Mouse (Mus musculus): ENCODE data around the gene Zhx3.

Gene Zhx3

GRCm38 (mm10) chr2:160800967-160801366, 71.8 kb downstream of the Zhx3 start:
- DNase-seq: no peak

GRCm38 (mm10) chr2:160798206-160798605, 74.6 kb downstream of the Zhx3 start:
- DNase-seq: no peak

DNA sequence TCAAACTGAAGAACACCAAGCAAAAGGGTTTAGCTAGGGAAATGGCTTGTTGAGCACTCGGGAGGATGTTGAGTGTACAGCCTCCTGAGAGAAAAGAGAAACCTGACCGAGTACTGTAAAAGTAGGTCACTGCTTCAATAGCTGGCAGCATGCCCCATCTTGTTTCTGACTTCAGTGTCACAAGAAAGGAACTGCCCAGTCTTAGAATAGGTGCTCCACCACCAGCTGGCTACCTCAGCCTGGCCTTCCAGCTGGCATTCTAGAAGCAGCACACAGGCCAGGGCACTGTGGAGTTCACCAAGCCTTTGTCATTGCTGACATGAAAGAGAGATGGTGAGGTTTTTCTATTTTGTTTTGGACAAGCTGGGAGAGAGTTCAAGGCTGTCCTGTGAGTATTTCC, 75.8 kb downstream of the Zhx3 start:
- DNase-seq: peak; percentile 85

DNA sequence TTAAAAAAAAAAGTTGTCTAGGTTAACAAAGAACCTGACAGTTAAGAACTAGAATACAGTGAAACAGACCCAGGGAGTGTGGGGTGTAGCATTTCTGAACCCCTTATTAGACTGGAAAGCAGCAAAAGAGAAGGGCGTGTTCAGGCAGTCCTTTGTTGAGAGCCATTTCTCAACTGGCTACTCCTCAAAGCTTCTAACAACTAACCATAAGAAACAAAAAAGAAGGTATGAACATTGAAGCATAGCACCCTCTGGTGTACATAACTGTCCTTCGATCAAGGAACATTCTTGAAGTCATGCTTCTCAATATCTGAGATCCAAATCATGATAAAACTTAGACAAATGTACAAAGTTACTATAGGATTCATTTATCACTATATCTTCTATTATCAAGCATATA, 79.7 kb downstream of the Zhx3 start:
- no peak for DNase-seq

DNA sequence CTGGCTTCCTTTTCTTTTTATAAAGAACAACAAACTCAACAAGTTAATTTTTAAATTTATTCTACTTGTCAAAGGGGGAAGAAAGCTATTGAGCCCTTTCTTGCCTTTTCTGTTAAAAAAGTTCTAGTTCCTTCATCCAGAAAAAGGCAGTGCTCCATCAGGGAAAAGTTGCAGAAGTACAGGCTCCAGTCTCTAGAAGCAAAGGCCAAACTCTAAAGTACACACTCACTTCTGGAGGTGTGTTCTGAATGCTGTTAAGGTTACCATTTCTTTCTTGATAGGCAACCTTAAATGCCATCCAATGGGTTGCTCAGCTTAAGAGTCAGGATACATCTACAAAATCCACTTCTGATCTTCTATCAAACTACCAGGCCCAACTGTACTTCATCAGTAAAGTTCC, 83.1 kb downstream of the Zhx3 start:
- DNase-seq: no peak

- DNase-seq: no peak
These were observed 83.8 kb downstream of the Zhx3 start for GRCm38 (mm10) chr2:160789046-160789445.

DNA sequence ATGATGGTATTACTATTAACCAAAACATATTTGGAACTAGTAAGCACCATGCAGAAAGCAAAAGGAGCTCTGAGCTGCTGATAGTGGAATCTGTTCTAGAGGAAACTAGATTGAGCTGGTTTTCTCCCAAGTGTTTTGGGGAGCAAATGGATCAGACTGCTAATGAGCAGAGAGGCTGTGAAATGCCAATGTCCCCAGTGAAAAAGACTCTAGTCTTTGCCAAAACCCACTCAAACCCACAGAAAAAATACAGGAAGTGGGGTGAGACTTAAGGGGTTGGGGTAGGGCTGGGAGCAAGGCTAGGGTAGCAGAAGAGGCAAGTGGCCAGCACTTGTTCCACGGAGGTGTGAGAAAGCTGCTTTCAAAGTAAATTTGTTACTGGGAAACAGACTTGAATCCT, 86.5 kb downstream of the Zhx3 start:
- DNase-seq: no peak

- DNase-seq: no peak
These were observed 92.0 kb downstream of the Zhx3 start for GRCm38 (mm10) chr2:160780834-160781219.

GRCm38 (mm10) chr2:160780154-160780833, 92.5 kb downstream of the Zhx3 start:
- DNase-seq: no peak

DNA sequence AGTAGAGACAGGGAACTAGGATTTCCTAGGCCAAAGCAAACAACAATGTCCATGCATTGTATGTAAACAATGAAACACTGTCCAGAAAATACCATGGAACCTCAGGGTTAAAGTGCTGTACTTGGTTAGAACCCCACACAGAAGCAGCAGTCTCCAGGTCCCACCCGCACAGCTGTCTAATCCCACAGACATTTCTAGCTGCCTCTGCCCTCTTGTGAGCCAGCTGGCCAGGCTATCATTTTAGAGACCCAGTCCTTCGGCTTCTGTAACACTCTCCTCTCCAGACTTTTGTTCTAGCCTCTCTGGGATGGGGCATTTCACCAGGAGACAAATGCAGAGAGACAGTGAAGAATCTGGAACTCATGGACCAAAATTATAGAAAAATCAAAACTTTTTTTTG, 94.8 kb downstream of the Zhx3 start:
- no peak for DNase-seq

DNA sequence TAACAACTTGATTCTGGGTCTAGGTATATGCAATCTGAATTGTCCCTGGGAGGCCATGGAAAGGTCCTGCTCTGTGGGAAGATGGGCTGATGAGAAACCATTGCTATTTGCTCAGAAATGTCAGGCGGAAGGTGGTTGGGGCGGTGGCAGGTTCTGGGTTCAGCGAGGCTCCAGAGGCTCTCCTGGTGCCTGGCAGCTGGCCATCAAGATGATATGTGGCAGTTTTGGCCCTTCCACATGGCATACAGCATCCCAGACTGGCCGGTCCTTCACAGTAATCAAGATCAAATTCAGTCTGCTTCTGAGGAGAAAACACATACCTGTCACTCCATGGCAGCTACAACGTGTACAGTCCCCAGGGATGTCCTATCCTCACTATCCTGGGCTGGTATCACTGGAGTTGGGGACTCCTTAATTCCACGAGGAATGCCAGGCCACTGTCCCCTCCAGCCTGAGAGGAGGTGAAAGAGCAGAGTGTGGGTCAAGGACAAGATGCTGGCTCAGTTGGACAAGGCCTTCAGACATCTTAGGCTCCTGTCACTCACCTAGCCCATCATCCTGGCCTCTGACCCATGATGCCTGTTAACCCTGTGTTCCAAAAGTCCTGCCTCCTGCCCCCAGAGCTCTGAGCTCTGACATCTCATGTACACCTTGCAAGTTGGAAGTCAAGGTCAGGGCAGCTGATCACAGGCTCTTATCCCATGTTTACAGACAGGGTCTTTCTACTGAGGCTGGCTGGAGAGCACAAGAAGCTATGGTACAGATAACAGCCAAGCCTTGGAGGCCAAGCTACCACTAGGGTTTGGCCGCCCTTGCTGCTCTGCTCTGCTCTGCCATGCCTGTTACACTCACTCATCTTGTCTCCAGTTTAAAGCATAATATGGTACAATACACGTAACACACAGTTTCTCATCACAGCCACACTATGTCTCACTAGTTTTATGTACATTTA, 101.2 kb downstream of the Zhx3 start:
- no peak for DNase-seq

- DNase-seq: no peak
These were observed 101.9 kb downstream of the Zhx3 start for GRCm38 (mm10) chr2:160770871-160771270.

DNA sequence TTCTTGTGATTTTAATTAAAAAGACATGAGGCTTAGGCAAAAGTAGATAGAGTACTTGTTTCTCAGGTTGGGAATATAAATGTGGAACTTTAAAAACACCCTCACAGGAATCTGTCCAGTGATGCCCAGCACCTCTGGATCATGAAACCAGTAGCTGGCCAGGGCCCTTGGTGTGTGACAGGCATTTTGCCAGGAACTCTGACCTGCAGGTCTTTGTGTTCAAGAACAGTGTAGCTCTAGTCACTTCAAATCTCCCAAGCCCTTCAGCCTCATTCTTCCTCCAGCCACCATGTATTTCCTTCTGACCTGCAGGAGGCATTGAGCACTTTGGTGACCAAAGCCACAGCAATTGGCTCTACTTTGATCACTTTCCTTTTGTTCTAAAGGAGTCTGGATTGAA, 102.4 kb downstream of the Zhx3 start:
- DNase-seq: no peak

DNA sequence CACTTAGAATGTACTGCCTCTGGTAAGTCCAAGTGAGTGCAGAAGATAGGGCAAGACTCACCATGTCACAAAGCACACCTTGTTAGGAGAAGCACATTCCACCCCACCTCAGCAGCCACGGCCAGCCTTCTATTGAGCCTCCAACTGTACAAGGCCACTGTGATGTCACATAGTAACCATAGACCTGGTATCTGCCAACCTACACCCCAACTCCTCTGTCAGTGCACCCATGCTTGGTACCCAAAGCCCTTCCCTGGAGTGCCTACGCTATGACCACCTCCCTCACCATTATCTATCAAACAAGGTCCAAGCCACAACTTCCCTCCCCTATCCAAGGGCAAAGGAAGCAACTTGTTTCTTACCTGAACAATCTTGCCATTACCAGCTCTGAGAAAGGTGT, 103.8 kb downstream of the Zhx3 start:
- DNase-seq: no peak

GRCm38 (mm10) chr2:160768097-160768695, 104.6 kb downstream of the Zhx3 start:
- DNase-seq: no peak

DNA sequence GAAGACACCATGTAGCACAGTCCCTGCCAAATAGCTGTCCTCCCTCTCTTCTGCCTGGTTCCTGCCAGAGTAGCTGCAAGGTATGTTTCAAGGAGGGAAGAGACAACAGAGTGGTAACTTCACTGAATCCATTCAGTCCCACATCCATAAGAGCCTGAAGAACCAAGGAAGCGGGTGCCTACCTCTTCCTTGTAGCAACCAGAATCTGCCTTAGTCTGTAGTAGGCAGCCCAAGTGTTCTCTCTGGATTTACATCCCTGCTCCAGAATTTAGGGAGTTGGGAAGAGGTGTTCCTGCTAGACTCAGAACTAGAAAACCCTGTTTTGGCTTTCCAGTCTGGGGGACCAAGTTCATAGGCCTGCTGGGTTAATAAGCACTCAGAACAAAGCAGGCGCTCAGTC, 105.6 kb downstream of the Zhx3 start:
- no peak for DNase-seq

DNA sequence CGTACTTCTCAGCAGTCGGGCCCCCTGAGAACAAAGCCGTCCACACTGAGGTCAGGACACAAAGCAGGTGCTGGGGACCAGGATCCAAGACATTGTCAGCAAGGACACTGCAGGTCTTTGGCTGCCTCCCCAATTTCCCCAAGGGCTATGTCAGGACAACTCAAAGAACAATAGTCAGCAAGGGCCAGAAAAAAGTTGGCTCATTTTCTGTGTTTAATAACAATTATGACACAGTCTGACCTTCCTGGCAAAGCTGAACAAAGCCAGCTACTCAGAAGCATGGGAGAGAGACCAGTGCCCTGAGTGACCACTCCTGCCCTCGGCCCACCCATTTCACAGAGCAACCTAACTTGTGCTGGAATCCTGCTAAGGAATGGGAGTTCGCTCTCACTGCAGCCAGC, 106.4 kb downstream of the Zhx3 start:
- DNase-seq: peak; percentile 51

GRCm38 (mm10) chr2:160765096-160765495, 107.7 kb downstream of the Zhx3 start:
- no peak for DNase-seq

GRCm38 (mm10) chr2:160764386-160764785, 108.4 kb downstream of the Zhx3 start:
- no peak for DNase-seq

GRCm38 (mm10) chr2:160763816-160764215, 109.0 kb downstream of the Zhx3 start:
- no peak for DNase-seq

- peak; percentile 76 for DNase-seq
These were observed 112.2 kb downstream of the Zhx3 start for GRCm38 (mm10) chr2:160760433-160761184.

- DNase-seq: no peak
These were observed 116.1 kb downstream of the Zhx3 start for GRCm38 (mm10) chr2:160756583-160757203.

DNA sequence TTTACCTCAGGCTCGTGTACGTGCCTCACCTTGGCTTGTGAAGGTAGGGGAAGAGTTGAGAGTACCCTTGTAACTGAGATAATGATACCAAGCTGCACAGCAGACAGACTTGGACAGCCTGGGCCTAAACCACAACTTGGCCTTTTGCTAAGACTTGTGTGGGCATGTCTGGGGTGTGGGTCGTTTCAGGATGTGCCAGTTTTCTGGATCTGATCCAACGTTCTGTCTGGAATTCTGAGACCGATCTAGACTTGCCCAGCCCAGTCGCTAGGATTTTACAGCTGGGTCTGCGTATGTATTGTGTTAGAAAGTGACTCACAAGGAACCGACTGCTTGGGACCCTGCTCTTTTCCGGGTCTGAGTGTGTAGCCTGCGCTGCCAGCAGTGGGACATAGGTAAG, 125.7 kb downstream of the Zhx3 start:
- no peak for DNase-seq
